Mouse (Mus musculus): ENCODE data around the gene Gltp. TPM values are rescaled to one million over a fixed set of nuclear protein-coding genes. Genes with fewer than 3 reads are reported as not detected.

Gene Gltp
- polyA plus RNA-seq, 1 experiment from 2014 or later: 32.4 TPM

GRCm38 (mm10) chr5:114689700-114690366, 951 bp downstream of the Gltp start:
- H3K27ac ChIP-seq (ENCODE audit: low read depth, low read length): no peak overlapping the region
- 18% methylated on average over 16 of the region's 16 CpGs for WGBS
- H3K36me3 ChIP-seq (ENCODE audit: control insufficient read depth, insufficient read depth, low read length): no peaks in the 10 kb centered on the region
- H3K4me3 ChIP-seq (ENCODE audit: low read depth, low read length): peak overlapping the region; percentile 75
- DNase-seq (ENCODE audit: low spot score): peak; percentile 16
- 0 out of 2 replicates have a peak, but pooled peaks cover 3% of the 10 kb centered on the region for H3K27me3 ChIP-seq (replicated peaks; ENCODE audit: control insufficient read depth, insufficient read depth, low read length)
- H3K4me1 ChIP-seq (ENCODE audit: control insufficient read depth, insufficient read depth, low read length): peaks cover 10% of the 10 kb centered on the region
- no peaks in the 10 kb centered on the region for H3K9me3 ChIP-seq (replicated peaks; ENCODE audit: control insufficient read depth, low read length)
- ATAC-seq: no peak
- peak overlapping the region; percentile 83 for H3K9ac ChIP-seq (ENCODE audit: low read length)
- H3K4me2 ChIP-seq (ENCODE audit: low read length): peak overlapping the region; percentile 94

DNA sequence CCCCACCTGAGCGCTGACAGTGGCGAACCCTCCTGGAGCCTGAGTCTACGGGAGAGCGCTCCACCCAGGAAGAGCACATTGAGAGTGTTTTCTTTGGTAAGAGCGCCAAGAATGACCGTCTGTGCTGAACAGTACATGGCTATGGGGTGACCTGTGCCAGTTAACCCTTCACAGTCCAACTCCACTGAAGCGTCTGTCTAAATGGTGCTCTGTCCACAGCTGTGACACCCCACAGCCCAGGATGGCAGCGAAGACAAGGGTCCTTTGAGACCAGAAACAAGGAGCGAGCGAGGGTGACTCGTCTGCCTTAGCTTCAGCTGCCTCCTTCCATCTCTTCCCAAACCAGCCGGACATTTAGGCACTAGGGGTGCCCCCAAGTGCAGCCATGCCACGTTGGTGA, 2.1 kb downstream of the Gltp start:
- H3K9ac ChIP-seq (ENCODE audit: low read length): no peak overlapping the region
- no peak overlapping the region for H3K4me2 ChIP-seq (ENCODE audit: low read length)
- H3K9me3 ChIP-seq (replicated peaks; ENCODE audit: control insufficient read depth, low read length): no peaks in the 10 kb centered on the region
- no peaks in the 10 kb centered on the region for H3K27me3 ChIP-seq (replicated peaks; ENCODE audit: control insufficient read depth, insufficient read depth, low read length)
- WGBS: 86% methylated on average over 13 of the region's 13 CpGs
- no peak for DNase-seq (ENCODE audit: low spot score)
- H3K4me3 ChIP-seq (ENCODE audit: low read depth, low read length): no peak overlapping the region
- ATAC-seq: no peak
- H3K27ac ChIP-seq (ENCODE audit: low read depth, low read length): no peak overlapping the region
- H3K36me3 ChIP-seq (ENCODE audit: control insufficient read depth, insufficient read depth, low read length): no peaks in the 10 kb centered on the region
- peaks cover 10% of the 10 kb centered on the region for H3K4me1 ChIP-seq (ENCODE audit: control insufficient read depth, insufficient read depth, low read length)

DNA sequence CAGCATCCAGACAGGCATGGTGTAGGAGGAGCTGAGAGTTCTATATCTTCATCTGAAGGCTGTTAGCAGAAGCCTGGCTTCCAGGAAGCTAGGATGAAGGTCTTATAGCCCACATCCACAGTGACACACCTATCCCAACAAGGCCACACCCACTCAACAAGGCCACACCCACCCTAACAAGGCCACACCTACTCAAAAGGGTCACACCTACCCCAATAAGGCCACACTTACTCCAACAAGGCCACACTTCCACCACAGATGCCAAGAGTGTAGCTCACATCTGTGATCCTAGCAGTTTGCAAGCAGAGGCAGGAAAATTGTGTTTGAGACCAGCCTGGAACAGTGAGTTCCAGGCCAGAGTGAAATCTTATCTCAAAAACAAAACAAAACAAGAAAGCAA, 2.9 kb downstream of the Gltp start:
- ATAC-seq (no peak), DNase-seq (ENCODE audit: low spot score) (no peak)
- no peak overlapping the region for H3K9ac ChIP-seq (ENCODE audit: low read length)
- H3K36me3 ChIP-seq (ENCODE audit: control insufficient read depth, insufficient read depth, low read length): no peaks in the 10 kb centered on the region
- peaks cover 10% of the 10 kb centered on the region for H3K4me1 ChIP-seq (ENCODE audit: control insufficient read depth, insufficient read depth, low read length)
- no peak overlapping the region for H3K4me2 ChIP-seq (ENCODE audit: low read length)
- H3K9me3 ChIP-seq (replicated peaks; ENCODE audit: control insufficient read depth, low read length): no peaks in the 10 kb centered on the region
- H3K27me3 ChIP-seq (replicated peaks; ENCODE audit: control insufficient read depth, insufficient read depth, low read length): no peaks in the 10 kb centered on the region
- no peak overlapping the region for H3K4me3 ChIP-seq (ENCODE audit: low read depth, low read length)
- H3K27ac ChIP-seq (ENCODE audit: low read depth, low read length): no peak overlapping the region

DNA sequence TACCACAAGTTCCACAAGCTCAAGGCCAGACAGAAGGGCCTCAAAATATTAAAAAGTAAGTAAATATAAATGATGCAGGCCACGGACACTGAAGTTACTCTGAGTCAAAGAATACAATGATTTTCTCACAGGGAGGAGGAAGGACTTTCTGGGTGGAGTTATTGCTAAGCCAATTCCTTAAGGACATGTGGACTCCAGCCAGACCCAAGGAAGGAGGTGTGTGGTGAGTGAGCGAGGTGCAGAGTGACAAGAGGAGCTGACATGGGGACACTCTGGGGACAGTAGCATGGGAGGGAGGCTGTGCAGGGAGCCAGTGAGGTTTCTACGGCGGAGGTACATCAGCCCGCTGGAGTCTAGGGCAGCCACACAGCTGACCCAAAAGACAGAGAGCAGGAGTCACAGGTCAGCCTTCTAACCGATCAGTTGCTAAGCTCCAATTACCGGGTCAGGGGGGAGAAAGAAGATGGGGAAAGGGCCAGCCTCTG, 4.0 kb downstream of the Gltp start:
- 85% methylated on average over 7 of the region's 7 CpGs for WGBS

DNA sequence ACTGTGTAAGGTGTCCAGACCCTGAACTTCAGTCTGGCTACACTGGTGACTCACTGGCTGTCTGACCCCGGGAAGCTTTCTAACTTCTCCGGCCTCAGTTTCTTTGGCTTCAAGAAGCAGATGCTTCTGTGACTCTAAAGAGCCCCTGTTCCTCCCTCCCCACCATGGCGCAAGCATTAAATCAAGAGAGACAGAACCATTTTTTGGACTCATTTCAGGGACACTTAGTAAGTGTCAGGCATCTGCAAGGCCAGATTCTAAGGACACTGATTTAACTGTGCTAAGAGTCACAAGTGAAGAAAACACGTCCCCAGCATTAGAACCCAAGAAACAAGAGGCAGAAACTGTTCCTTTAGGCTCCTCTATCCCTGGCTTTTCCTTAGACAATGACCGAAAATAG, 4.8 kb downstream of the Gltp start:
- H3K27me3 ChIP-seq (replicated peaks; ENCODE audit: control insufficient read depth, insufficient read depth, low read length): no peaks in the 10 kb centered on the region
- H3K27ac ChIP-seq (ENCODE audit: low read depth, low read length): no peak overlapping the region
- ATAC-seq: no peak
- H3K4me1 ChIP-seq (ENCODE audit: control insufficient read depth, insufficient read depth, low read length): peaks cover 7% of the 10 kb centered on the region
- H3K9ac ChIP-seq (ENCODE audit: low read length): no peak overlapping the region
- no peak overlapping the region for H3K4me2 ChIP-seq (ENCODE audit: low read length)
- 93% methylated on average over 5 of the region's 5 CpGs for WGBS
- no peaks in the 10 kb centered on the region for H3K9me3 ChIP-seq (replicated peaks; ENCODE audit: control insufficient read depth, low read length)
- no peak for DNase-seq (ENCODE audit: low spot score)
- no peaks in the 10 kb centered on the region for H3K36me3 ChIP-seq (ENCODE audit: control insufficient read depth, insufficient read depth, low read length)
- H3K4me3 ChIP-seq (ENCODE audit: low read depth, low read length): no peak overlapping the region

More for the DNA sequence above, 4.0 kb downstream of the Gltp start:
- no peak overlapping the region for H3K4me2 ChIP-seq (ENCODE audit: low read length)
- no peak overlapping the region for H3K27ac ChIP-seq (ENCODE audit: low read depth, low read length)
- no peaks in the 10 kb centered on the region for H3K27me3 ChIP-seq (replicated peaks; ENCODE audit: control insufficient read depth, insufficient read depth, low read length)
- H3K9me3 ChIP-seq (replicated peaks; ENCODE audit: control insufficient read depth, low read length): no peaks in the 10 kb centered on the region
- no peak overlapping the region for H3K9ac ChIP-seq (ENCODE audit: low read length)
- DNase-seq (ENCODE audit: low spot score): no peak
- no peaks in the 10 kb centered on the region for H3K36me3 ChIP-seq (ENCODE audit: control insufficient read depth, insufficient read depth, low read length)
- H3K4me3 ChIP-seq (ENCODE audit: low read depth, low read length): no peak overlapping the region
- ATAC-seq: no peak
- H3K4me1 ChIP-seq (ENCODE audit: control insufficient read depth, insufficient read depth, low read length): peaks cover 10% of the 10 kb centered on the region

- Histone ChIP-seq H3K9ac (ENCODE audit: low read length) (no peak overlapping the region), H3K27me3 (replicated peaks; ENCODE audit: control insufficient read depth, insufficient read depth, low read length) (no peaks in the 10 kb centered on the region), H3K27ac (ENCODE audit: low read depth, low read length) (no peak overlapping the region), H3K4me3 (ENCODE audit: low read depth, low read length) (no peak overlapping the region), H3K36me3 (ENCODE audit: control insufficient read depth, insufficient read depth, low read length) (0 out of 2 replicates have a peak, but pooled peaks cover 4% of the 10 kb centered on the region), H3K4me1 (ENCODE audit: control insufficient read depth, insufficient read depth, low read length) (no peaks in the 10 kb centered on the region), H3K4me2 (ENCODE audit: low read length) (no peak overlapping the region), H3K9me3 (replicated peaks; ENCODE audit: control insufficient read depth, low read length) (no peaks in the 10 kb centered on the region)
- ATAC-seq: no peak
- DNase-seq (ENCODE audit: low spot score): no peak
- 83% methylated on average over 8 of the region's 8 CpGs for WGBS
Observed at GRCm38 (mm10) chr5:114681717-114682116, 9.1 kb downstream of the Gltp start.

DNA sequence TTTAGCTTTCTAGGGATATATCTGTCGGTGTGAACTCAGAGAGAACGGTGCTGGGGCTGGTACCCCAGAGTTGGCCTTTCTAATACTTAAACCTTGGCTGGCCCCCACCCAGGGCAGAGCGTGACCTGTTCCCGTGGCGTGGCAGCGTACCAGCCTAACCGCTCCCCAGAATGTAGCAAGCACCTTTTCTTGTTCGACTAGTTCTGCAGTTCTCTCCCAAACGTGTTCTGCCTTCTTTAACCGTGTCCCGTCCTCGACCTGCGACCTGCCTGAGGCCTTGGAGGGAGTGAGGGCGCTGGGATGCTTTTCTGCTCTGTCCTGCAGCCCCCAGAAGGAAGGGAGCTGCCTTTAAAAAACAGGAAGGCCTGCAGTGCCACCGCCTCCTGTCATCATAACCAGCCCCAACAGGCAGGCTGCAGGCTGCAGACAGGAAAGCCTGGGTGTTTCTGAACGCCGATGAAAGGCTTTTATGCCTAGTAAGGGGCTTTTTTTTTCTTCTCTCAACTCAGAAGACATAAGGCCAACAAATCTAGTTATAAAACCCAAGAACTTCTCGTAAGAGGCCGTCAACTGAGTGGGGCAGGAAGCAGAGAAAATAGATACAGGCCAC, 10.0 kb downstream of the Gltp start:
- 0 out of 2 replicates have a peak, but pooled peaks cover 5% of the 10 kb centered on the region for H3K36me3 ChIP-seq (ENCODE audit: control insufficient read depth, insufficient read depth, low read length)
- no peaks in the 10 kb centered on the region for H3K27me3 ChIP-seq (replicated peaks; ENCODE audit: control insufficient read depth, insufficient read depth, low read length)
- no peak overlapping the region for H3K27ac ChIP-seq (ENCODE audit: low read depth, low read length)
- no peak for ATAC-seq
- no peak overlapping the region for H3K4me3 ChIP-seq (ENCODE audit: low read depth, low read length)
- H3K9me3 ChIP-seq (replicated peaks; ENCODE audit: control insufficient read depth, low read length): no peaks in the 10 kb centered on the region
- H3K9ac ChIP-seq (ENCODE audit: low read length): no peak overlapping the region
- 84% methylated on average over 19 of the region's 19 CpGs for WGBS
- no peak overlapping the region for H3K4me2 ChIP-seq (ENCODE audit: low read length)
- no peak for DNase-seq (ENCODE audit: low spot score)
- no peaks in the 10 kb centered on the region for H3K4me1 ChIP-seq (ENCODE audit: control insufficient read depth, insufficient read depth, low read length)

DNA sequence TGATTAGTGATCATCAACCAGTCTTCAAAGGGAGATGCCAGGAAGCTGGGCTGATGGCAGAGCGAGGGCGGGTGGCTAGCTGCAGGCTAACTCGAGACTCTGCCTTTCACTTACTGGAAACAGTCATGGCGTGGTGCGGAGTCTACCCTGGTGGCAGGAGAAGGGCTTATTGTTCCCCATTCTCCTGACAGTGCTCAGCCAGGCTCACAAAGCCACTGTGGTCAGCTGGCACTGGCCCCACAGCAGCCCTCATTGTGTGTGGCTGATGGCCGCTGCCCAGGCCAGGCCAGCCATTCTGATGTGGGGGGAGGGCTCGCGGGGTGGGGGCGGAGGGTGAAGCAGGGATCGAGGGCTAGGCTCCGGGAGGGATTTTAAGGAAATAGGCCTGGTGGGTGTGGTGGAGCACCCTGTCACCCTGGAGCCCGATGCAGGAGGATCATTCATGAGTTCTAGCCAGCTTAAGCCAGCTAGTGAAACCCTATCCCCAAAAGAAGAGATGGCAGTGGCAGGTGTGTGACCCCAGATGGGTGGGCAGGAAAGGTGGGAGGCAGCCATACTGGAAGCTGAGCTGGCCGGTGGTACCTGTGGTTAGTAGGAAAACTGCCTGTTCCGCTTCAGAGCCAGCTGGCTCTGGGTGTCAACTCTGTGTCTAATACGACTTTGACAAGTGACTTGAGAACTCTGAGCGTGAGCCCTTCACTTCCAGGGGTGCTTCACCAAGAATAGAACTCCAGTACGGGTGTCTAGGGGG, 10.8 kb downstream of the Gltp start:
- no peak for ATAC-seq
- Histone ChIP-seq H3K27me3 (replicated peaks; ENCODE audit: control insufficient read depth, insufficient read depth, low read length) (no peaks in the 10 kb centered on the region), H3K4me2 (ENCODE audit: low read length) (no peak overlapping the region), H3K9ac (ENCODE audit: low read length) (no peak overlapping the region), H3K27ac (ENCODE audit: low read depth, low read length) (no peak overlapping the region), H3K36me3 (ENCODE audit: control insufficient read depth, insufficient read depth, low read length) (0 out of 2 replicates have a peak, but pooled peaks cover 5% of the 10 kb centered on the region), H3K4me1 (ENCODE audit: control insufficient read depth, insufficient read depth, low read length) (no peaks in the 10 kb centered on the region), H3K9me3 (replicated peaks; ENCODE audit: control insufficient read depth, low read length) (no peaks in the 10 kb centered on the region), H3K4me3 (ENCODE audit: low read depth, low read length) (no peak overlapping the region)
- no peak for DNase-seq (ENCODE audit: low spot score)
- 57% methylated on average over 17 of the region's 17 CpGs for WGBS

Data from forebrain, embryonic 14.5 days (tissue).